Mouse (Mus musculus) forebrain, postnatal 0 days (tissue): ENCODE data around the gene Meig1. TPM values are rescaled to one million over a fixed set of nuclear protein-coding genes. Genes with fewer than 3 reads are reported as not detected.

Experiments used
- ATAC-seq: fragments of 200-750 bp; cut with Nextera tagmentation; 2 replicates; pipeline ENCODE4 v1.8.0; 2017; ENCODE audit warnings: mild to moderate bottlenecking, moderate library complexity
- DNase-seq: peaks from one replicate; pipeline ENCODE4 v3.0.0-alpha.2; 2015
- H3K27ac ChIP-seq: fragments of 300-500 bp; sonication (generic); 2 replicates; pipeline ENCODE4 v1.5.1; 2014; ENCODE audit warnings: low read depth, mild to moderate bottlenecking, antibody characterized with exemption, low read length, moderate library complexity, mixed read lengths
- H3K27me3 ChIP-seq: fragments of 300-500 bp; sonication (generic); 2 replicates; pipeline ENCODE4 v1.6.1; 2014; ENCODE audit warnings: mild to moderate bottlenecking, low read length, mixed read lengths; ENCODE audit not compliant: insufficient read depth
- H3K36me3 ChIP-seq: fragments of 300-500 bp; sonication (generic); 2 replicates; pipeline ENCODE4 v1.6.1; 2014; ENCODE audit warnings: mild to moderate bottlenecking, moderate library complexity; ENCODE audit not compliant: insufficient read depth
- H3K4me1 ChIP-seq: fragments of 300-500 bp; sonication (generic); 2 replicates; pipeline ENCODE4 v1.6.1; 2014; ENCODE audit warnings: antibody characterized with exemption; ENCODE audit not compliant: insufficient read depth
- H3K4me2 ChIP-seq: fragments of 300-500 bp; sonication (generic); 2 replicates; pipeline ENCODE4 v1.6.1; 2014; ENCODE audit warnings: low read depth, mild to moderate bottlenecking, moderate library complexity
- H3K4me3 ChIP-seq: fragments of 300-500 bp; sonication (generic); 2 replicates; pipeline ENCODE4 v1.5.1; 2014; ENCODE audit warnings: low read depth, low read length, mixed read lengths
- H3K9ac ChIP-seq: fragments of 300-500 bp; sonication (generic); 2 replicates; pipeline ENCODE4 v1.6.1; 2014; ENCODE audit warnings: mild to moderate bottlenecking
- H3K9me3 ChIP-seq: fragments of 300-500 bp; sonication (generic); 2 replicates; pipeline ENCODE4 v1.6.1; 2016; ENCODE audit warnings: low read length
- CTCF ChIP-seq: sonication (generic); IDR thresholded peaks from 2 replicates; pipeline ENCODE4 v1.5.1; 2016; ENCODE audit warnings: antibody characterized with exemption, control low read depth, low read depth
- WGBS: fragments of 180-500 bp; shearing (Covaris S2); extraction: QIAGEN DNeasy Blood & Tissue Kit; methylation state at CpG from one replicate; pipeline ENCODE4 v1.1.7; 2014; 5-methylcytosine and 5-hydroxymethylcytosine counted together
- polyA plus RNA-seq: library from polyadenylated mRNA; unstranded; fragments of >200 nt; fragmentation: Nextera tagmentation; extraction: Ambion mirVana; gene quantifications from 2 replicates; pipeline ENCODE4 v1.2.1, GENCODE M21; 2015
- total RNA-seq: library from RNA; depleted of rRNA; stranded (reverse); fragments of >200 nt; gene quantifications from 2 replicates; pipeline ENCODE4 v1.2.3, GENCODE M21; 2014; rRNA removed

The Meig1 gene
- total and polyA plus RNA-seq, 2 experiments from 2014 or later, result 6.4 to 25.3 TPM

DNA sequence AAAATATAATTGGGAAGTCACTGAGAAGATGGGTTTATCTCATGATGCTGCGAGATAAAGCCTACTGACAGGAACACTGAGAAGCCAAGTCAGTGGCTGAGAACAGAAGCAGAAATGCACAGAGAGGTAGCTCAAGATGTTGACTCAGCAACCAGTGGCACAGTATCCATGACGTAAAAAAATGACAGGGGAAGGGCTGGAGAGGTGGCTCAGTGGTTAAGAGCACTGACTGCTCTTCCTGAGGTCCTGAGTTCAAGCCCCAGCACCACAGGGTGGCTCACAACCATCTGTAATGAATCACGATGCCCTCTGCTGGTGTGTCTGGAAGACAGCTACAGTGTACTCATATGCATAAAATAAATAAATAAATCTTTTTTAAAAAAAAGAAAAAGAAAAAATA is 61.4 kb downstream of the Meig1 start:
- no peak overlapping the region for H3K9ac ChIP-seq
- ATAC-seq, result no peak
- 84% methylated on average over 3 of the region's 3 CpGs for WGBS

More for the DNA sequence above, 61.4 kb downstream of the Meig1 start:
- no peak overlapping the region for H3K27ac ChIP-seq
- H3K9me3 ChIP-seq, result no peaks in the 10 kb centered on the region
- TF ChIP-seq CTCF, result 0 out of 2 replicates have a peak, but pooled peaks have one; percentile 5
- DNase-seq, result no peak
- H3K4me1 ChIP-seq, result no peaks in the 10 kb centered on the region
- no peak overlapping the region for H3K4me3 ChIP-seq
- H3K36me3 ChIP-seq, result no peaks in the 10 kb centered on the region
- no peaks in the 10 kb centered on the region for H3K27me3 ChIP-seq
- H3K4me2 ChIP-seq, result no peak overlapping the region

Other genes with a start within 250 kb of the Meig1 start
- gene Nmt2, start 138.4 kb downstream of the Meig1 start, total RNA-seq, result 92.8 and 94.0 TPM in 2 replicates
- gene Nmt2, start 138.4 kb downstream of the Meig1 start, polyA plus RNA-seq, result 80.4 and 101 TPM in 2 replicates
- 11.8 and 13.5 TPM in 2 replicates for gene Rpp38, start 90.0 kb downstream of the Meig1 start, total RNA-seq
- 9.4 and 9.8 TPM in 2 replicates for gene Rpp38, start 90.0 kb downstream of the Meig1 start, polyA plus RNA-seq
- 4.1 TPM in 1 of 2 replicates, not detected in the other for gene Acbd7, start 86.5 kb downstream of the Meig1 start, total RNA-seq
- 4.3 and 5.7 TPM in 2 replicates for gene Acbd7, start 86.5 kb downstream of the Meig1 start, polyA plus RNA-seq
- gene Olah, start 25.4 kb downstream of the Meig1 start, total RNA-seq, result not detected in 2 replicates
- gene Olah, start 25.4 kb downstream of the Meig1 start, polyA plus RNA-seq, result 0.13 TPM in 1 of 2 replicates, not detected in the other
- 8.6 and 9.5 TPM in 2 replicates for gene Dclre1c, start 1.5 kb upstream of the Meig1 start, total RNA-seq
- 4.1 and 6.8 TPM in 2 replicates for gene Dclre1c, start 1.5 kb upstream of the Meig1 start, polyA plus RNA-seq
- 6.8 and 12.1 TPM in 2 replicates for gene Suv39h2, start 52.4 kb upstream of the Meig1 start, total RNA-seq
- gene Suv39h2, start 52.4 kb upstream of the Meig1 start, polyA plus RNA-seq, result 7.6 and 8.8 TPM in 2 replicates
- 8.1 and 10.8 TPM in 2 replicates for gene Gm45902, start 90.1 kb upstream of the Meig1 start, total RNA-seq
- 4.8 and 5.3 TPM in 2 replicates for gene Gm45902, start 90.1 kb upstream of the Meig1 start, polyA plus RNA-seq
- gene Hspa14, start 90.2 kb upstream of the Meig1 start, total RNA-seq, result 63.1 and 67.0 TPM in 2 replicates
- 49.1 and 50.9 TPM in 2 replicates for gene Hspa14, start 90.2 kb upstream of the Meig1 start, polyA plus RNA-seq
- 0.71 and 0.92 TPM in 2 replicates for gene Cdnf, start 90.4 kb upstream of the Meig1 start, total RNA-seq
- 0.16 and 0.35 TPM in 2 replicates for gene Cdnf, start 90.4 kb upstream of the Meig1 start, polyA plus RNA-seq
- 60.2 and 63.4 TPM in 2 replicates for gene Fam107b, start 147.8 kb upstream of the Meig1 start, total RNA-seq
- gene Fam107b, start 147.8 kb upstream of the Meig1 start, polyA plus RNA-seq, result 31.2 and 37.1 TPM in 2 replicates